Mouse (Mus musculus) intestine, embryonic 14.5 days (tissue): Measurements from ENCODE around the gene Cenps. TPM values are rescaled to one million over a fixed set of nuclear protein-coding genes. Genes with fewer than 3 reads are reported as not detected.

Source experiments
- ATAC-seq: fragments of 200-750 bp; cut with Nextera tagmentation; replicated peaks from 2 replicates; pipeline ENCODE4 v1.8.0; 2017; ENCODE audit warnings: low read depth, moderate number of reproducible peaks, moderate TSS enrichment, moderate library complexity; ENCODE audit not compliant: low FRiP score, low TSS enrichment
- DNase-seq: peaks from one replicate; pipeline ENCODE4 v3.0.0-alpha.2; 2018; ENCODE audit warnings: low spot score
- H3K27ac ChIP-seq: fragments of 300-500 bp; sonication (generic); 2 replicates; pipeline ENCODE4 v1.5.1; 2014; ENCODE audit warnings: low read depth, mild to moderate bottlenecking, control low read depth
- H3K27me3 ChIP-seq: fragments of 300-500 bp; sonication (generic); replicated peaks from 2 replicates; pipeline ENCODE4 v1.6.1; 2014; ENCODE audit warnings: low read length, control low read depth; ENCODE audit not compliant: control insufficient read depth, insufficient read depth
- H3K36me3 ChIP-seq: fragments of 300-500 bp; sonication (generic); 2 replicates; pipeline ENCODE4 v1.6.1; 2014; ENCODE audit warnings: low read length, control low read depth; ENCODE audit not compliant: control insufficient read depth, insufficient read depth
- H3K4me1 ChIP-seq: fragments of 300-500 bp; sonication (generic); replicated peaks from 2 replicates; pipeline ENCODE4 v1.6.1; 2014; ENCODE audit warnings: low read length, control low read depth, mixed read lengths; ENCODE audit not compliant: control insufficient read depth, insufficient read depth
- H3K4me2 ChIP-seq: fragments of 300-500 bp; sonication (generic); 2 replicates; pipeline ENCODE4 v1.6.1; 2014; ENCODE audit warnings: low read length
- H3K4me3 ChIP-seq: fragments of 300-500 bp; sonication (generic); 2 replicates; pipeline ENCODE4 v1.5.1; 2014; ENCODE audit warnings: low read depth, low read length, control low read depth, mixed read lengths
- H3K9ac ChIP-seq: fragments of 300-500 bp; sonication (generic); 2 replicates; pipeline ENCODE4 v1.6.1; 2014; ENCODE audit warnings: mild to moderate bottlenecking, low read length
- H3K9me3 ChIP-seq: fragments of 300-500 bp; sonication (generic); 2 replicates; pipeline ENCODE4 v1.6.1; 2016; ENCODE audit warnings: low read length, control low read depth; ENCODE audit not compliant: control insufficient read depth
- WGBS: fragments of 180-500 bp; shearing (Covaris S2); extraction: QIAGEN DNeasy Blood & Tissue Kit; methylation state at CpG from one replicate; pipeline ENCODE4 v1.1.7; 2014; 5-methylcytosine and 5-hydroxymethylcytosine counted together
- polyA plus RNA-seq: library from polyadenylated mRNA; unstranded; fragments of >200 nt; fragmentation: Nextera tagmentation; extraction: Ambion mirVana; gene quantifications from 2 replicates; pipeline ENCODE4 v1.2.1, GENCODE M21; 2014

The Cenps gene
- polyA plus RNA-seq, 1 experiment from 2014 or later = 33.8 TPM

- Histone ChIP-seq H3K4me1 (peaks cover 5% of the 10 kb centered on the region; the same call in 1 of the 2 replicates), H3K4me2 (peak overlapping the region; percentile 69), H3K27me3 (no peaks in the 10 kb centered on the region), H3K9me3 (no peaks in the 10 kb centered on the region), H3K36me3 (peaks cover 6% of the 10 kb centered on the region; the same call in 1 of the 2 replicates), H3K4me3 (peak overlapping the region; percentile 65), H3K9ac (peak overlapping the region; percentile 68), H3K27ac (0 out of 2 replicates have a peak overlapping the region, but pooled peaks have one; percentile 78)
- WGBS = 69% methylated on average over 18 of the region's 18 CpGs
- ATAC-seq (peak; percentile 14; the same call in 1 of the 2 replicates), DNase-seq (no peak)
Measured at GRCm38 (mm10) chr4:149136116-149136850, 1.1 kb downstream of the Cenps start.

GRCm38 (mm10) chr4:149133395-149133794 lies 4.0 kb downstream of the Cenps start:
- ATAC-seq (no peak), DNase-seq (no peak)
- H3K9ac ChIP-seq = no peak overlapping the region
- no peak overlapping the region for H3K4me3 ChIP-seq
- 78% methylated on average over 5 of the region's 5 CpGs for WGBS
- H3K4me2 ChIP-seq = no peak overlapping the region
- H3K27me3 ChIP-seq = no peaks in the 10 kb centered on the region
- H3K36me3 ChIP-seq = peaks cover 22% of the 10 kb centered on the region
- no peaks in the 10 kb centered on the region for H3K9me3 ChIP-seq
- H3K27ac ChIP-seq = no peak overlapping the region
- H3K4me1 ChIP-seq = peaks cover 5% of the 10 kb centered on the region; the same call in 1 of the 2 replicates

GRCm38 (mm10) chr4:149131789-149132565 lies 5.5 kb downstream of the Cenps start:
- Histone ChIP-seq H3K4me3 (no peak overlapping the region), H3K36me3 (peaks cover 22% of the 10 kb centered on the region), H3K27ac (no peak overlapping the region), H3K27me3 (no peaks in the 10 kb centered on the region), H3K9ac (no peak overlapping the region), H3K9me3 (no peaks in the 10 kb centered on the region), H3K4me1 (peaks cover 5% of the 10 kb centered on the region; the same call in 1 of the 2 replicates), H3K4me2 (no peak overlapping the region)
- WGBS = 78% methylated on average over 21 of the region's 21 CpGs
- ATAC-seq (no peak), DNase-seq (no peak)

GRCm38 (mm10) chr4:149131021-149131752 lies 6.2 kb downstream of the Cenps start:
- Histone ChIP-seq H3K4me2 (no peak overlapping the region), H3K27ac (no peak overlapping the region), H3K4me1 (peaks cover 3% of the 10 kb centered on the region; the same call in 1 of the 2 replicates), H3K9me3 (no peaks in the 10 kb centered on the region), H3K9ac (no peak overlapping the region), H3K36me3 (peaks cover 22% of the 10 kb centered on the region), H3K4me3 (no peak overlapping the region), H3K27me3 (no peaks in the 10 kb centered on the region)
- ATAC-seq = no peak
- WGBS = 90% methylated on average over 23 of the region's 23 CpGs
- no peak for DNase-seq

- peaks cover 8% of the 10 kb centered on the region; the same call in 1 of the 2 replicates for H3K4me1 ChIP-seq
- no peaks in the 10 kb centered on the region for H3K9me3 ChIP-seq
- H3K36me3 ChIP-seq = peaks cover 22% of the 10 kb centered on the region
- WGBS = 75% methylated on average over 18 of the region's 18 CpGs
- no peak overlapping the region for H3K27ac ChIP-seq
- H3K4me2 ChIP-seq = no peak overlapping the region
- DNase-seq = no peak
- H3K27me3 ChIP-seq = no peaks in the 10 kb centered on the region
- H3K4me3 ChIP-seq = no peak overlapping the region
- ATAC-seq = no peak
- no peak overlapping the region for H3K9ac ChIP-seq
Measured at GRCm38 (mm10) chr4:149128467-149128866, 9.0 kb downstream of the Cenps start.

GRCm38 (mm10) chr4:149126663-149127062 lies 10.8 kb downstream of the Cenps start, which contains the start of gene Cort:
TSS of gene Cort (minus strand) at chr4:149126763.
- Histone ChIP-seq H3K27me3 (no peaks in the 10 kb centered on the region), H3K4me3 (no peak within 1 kb of the TSS), H3K9me3 (no peaks in the 10 kb centered on the region), H3K4me2 (no peak within 1 kb of the TSS), H3K9ac (no peak within 1 kb of the TSS), H3K27ac (no peak within 1 kb of the TSS), H3K36me3 (peaks cover 20% of the 10 kb centered on the region), H3K4me1 (peaks cover 8% of the 10 kb centered on the region; the same call in 1 of the 2 replicates)
- no peak for ATAC-seq
- DNase-seq = no peak
- WGBS = 86% methylated on average over 11 of the region's 11 CpGs

- Histone ChIP-seq H3K9ac (no peak overlapping the region), H3K4me1 (peaks cover 8% of the 10 kb centered on the region; the same call in 1 of the 2 replicates), H3K4me2 (no peak overlapping the region), H3K4me3 (no peak overlapping the region), H3K9me3 (no peaks in the 10 kb centered on the region), H3K27ac (no peak overlapping the region), H3K27me3 (no peaks in the 10 kb centered on the region), H3K36me3 (peaks cover 14% of the 10 kb centered on the region)
- DNase-seq (no peak), ATAC-seq (no peak)
- WGBS = 45% methylated on average over 6 of the region's 6 CpGs
Measured at GRCm38 (mm10) chr4:149126115-149126509, 11.3 kb downstream of the Cenps start.
